Mouse (Mus musculus): Measurements from ENCODE around the gene Tm6sf2.

The Tm6sf2 gene

GRCm38 (mm10) chr8:70089296-70089960, 16.7 kb downstream of the Tm6sf2 start:
- DNase-seq (ENCODE audit: low read depth, low spot score): no peak

- no peak for DNase-seq (ENCODE audit: low read depth, low spot score)
Measured at GRCm38 (mm10) chr8:70092786-70093185, 20.1 kb downstream of the Tm6sf2 start.

DNA sequence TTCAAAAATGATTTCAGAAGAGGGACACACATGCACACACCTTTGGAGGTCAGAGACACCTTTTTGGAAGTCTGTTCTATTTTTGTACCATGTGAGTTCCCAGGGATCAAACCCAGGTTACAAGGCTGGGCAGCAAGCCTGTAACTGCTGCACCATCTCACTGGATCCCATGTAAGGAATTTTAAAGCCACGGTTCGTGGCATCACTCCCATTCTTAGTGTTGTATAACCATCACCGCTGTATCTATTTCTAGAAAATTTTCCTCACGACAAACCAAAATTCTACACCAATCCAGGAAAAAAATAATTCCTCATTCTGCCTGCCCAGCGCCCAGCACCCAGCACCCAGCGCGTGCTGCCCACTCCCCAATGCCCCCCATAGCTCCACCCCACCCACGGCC, 26.6 kb downstream of the Tm6sf2 start:
- DNase-seq (ENCODE audit: low read depth, low spot score): no peak

GRCm38 (mm10) chr8:70100241-70100640, 27.5 kb downstream of the Tm6sf2 start:
- no peak for DNase-seq (ENCODE audit: low read depth, low spot score)

- DNase-seq (ENCODE audit: low read depth, low spot score): no peak
Measured at GRCm38 (mm10) chr8:70104506-70104905, 31.8 kb downstream of the Tm6sf2 start.

DNA sequence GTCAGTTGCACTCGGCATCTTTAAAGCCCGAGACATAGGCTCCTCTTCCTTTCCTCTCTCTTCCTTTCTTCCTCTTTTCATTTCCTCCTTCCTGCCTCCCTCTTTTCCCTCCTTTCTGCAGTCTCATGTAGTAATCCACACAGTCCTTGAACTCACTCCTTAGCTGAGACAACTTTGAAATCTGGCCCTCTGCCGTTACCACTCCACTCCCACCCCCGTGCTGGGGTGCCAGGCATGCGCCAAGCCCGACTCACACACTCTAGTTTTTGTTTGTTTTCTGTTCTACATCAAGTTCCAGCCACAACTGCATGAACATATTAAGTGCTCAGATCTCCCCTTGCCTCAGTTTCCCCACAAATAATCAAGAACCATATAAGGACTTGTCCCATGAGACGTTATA, 32.2 kb downstream of the Tm6sf2 start:
- no peak for DNase-seq (ENCODE audit: low read depth, low spot score)

DNA sequence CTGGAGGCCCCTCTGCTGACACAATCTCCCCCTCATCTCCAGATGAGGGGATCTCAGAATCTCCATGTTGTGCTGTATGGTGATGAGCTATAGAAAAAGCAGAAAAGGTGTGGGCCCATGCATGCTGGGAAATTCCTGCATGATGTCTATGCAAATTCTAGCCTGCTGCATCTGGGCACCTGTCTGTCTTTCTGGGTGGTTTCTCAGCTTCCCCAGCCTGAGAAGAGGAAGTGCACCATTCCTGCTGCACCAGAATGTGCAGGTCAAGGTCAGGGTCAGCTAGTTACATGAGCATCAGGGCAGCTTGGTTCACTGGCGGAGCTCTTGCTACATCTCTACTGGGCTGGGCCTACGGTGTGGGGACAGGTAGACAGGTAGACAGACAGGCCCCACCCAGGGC, 37.7 kb downstream of the Tm6sf2 start:
- DNase-seq (ENCODE audit: low read depth, low spot score): no peak

GRCm38 (mm10) chr8:70111192-70111795, 38.6 kb downstream of the Tm6sf2 start:
- no peak for DNase-seq (ENCODE audit: low read depth, low spot score)

- no peak for DNase-seq (ENCODE audit: low read depth, low spot score)
Measured at GRCm38 (mm10) chr8:70112401-70113016, 39.8 kb downstream of the Tm6sf2 start.

GRCm38 (mm10) chr8:70114488-70114887, 41.8 kb downstream of the Tm6sf2 start:
- no peak for DNase-seq (ENCODE audit: low read depth, low spot score)

DNA sequence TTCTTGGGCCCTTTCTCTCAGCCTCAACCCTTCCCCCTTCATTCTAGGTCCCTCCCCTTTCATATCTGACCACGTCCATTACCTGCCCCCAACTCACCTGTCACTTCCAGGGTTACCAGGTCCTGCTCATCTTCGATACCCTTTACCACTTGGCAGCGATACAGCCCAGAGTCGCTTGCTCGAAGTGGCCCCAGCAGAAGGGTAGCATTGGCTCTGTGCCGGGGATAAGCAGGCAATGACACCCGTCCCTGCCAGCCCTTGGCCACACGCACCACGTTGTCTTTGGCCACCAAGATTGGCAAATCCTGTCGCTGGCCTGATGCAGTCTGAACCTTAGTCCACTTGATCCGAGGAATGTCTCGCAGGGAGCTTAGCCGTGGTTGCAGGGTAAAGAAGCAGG, 42.2 kb downstream of the Tm6sf2 start:
- DNase-seq (ENCODE audit: low read depth, low spot score): no peak

DNA sequence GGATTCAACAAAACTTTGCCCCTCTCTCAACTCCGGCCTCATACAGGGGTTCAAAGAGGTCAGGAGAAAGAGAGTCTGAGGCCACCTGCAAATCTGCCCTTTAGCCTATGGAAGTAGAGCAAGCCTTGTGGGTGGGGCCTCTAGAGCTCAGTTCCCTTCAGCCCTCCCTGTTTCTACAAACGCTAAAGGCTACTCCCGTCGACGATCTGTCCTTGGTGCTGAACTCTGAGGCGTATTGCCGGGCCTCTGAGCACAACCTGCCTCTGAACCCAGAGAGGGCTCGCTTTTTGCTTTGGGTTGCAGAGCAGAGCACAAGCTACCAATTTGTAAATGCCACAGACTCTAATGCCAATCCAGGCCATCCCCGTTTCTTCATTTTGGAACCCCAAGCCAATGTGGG, 44.9 kb downstream of the Tm6sf2 start:
- DNase-seq (ENCODE audit: low read depth, low spot score): no peak

GRCm38 (mm10) chr8:70118726-70119700, 46.3 kb downstream of the Tm6sf2 start:
- DNase-seq (ENCODE audit: low read depth, low spot score): no peak

GRCm38 (mm10) chr8:70120667-70121066, 47.9 kb downstream of the Tm6sf2 start, which contains the start of gene Ncan:
Ncan (minus strand) TSS chr8:70120873.
- no peak for DNase-seq (ENCODE audit: low read depth, low spot score)

GRCm38 (mm10) chr8:70122863-70123262, 50.1 kb downstream of the Tm6sf2 start:
- no peak for DNase-seq (ENCODE audit: low read depth, low spot score)

DNA sequence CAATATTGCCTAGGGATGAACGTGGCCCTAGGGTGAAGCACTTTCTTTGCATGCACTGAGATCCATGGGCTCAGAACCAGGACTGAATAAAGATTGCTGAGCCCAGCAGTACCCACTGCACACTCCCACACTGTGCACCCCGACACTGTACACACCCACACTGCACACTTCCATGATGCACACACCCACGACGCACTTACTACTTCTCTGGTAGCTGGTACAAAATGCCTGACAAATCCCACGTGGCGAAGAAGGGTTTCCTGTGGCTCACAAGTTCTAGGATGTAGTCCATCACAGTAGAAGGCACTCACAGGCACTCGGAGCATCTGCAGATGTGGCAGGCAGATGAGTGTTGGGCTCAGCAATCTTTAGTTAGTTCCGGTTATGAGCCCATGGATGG, 52.3 kb downstream of the Tm6sf2 start:
- DNase-seq (ENCODE audit: low read depth, low spot score): no peak

GRCm38 (mm10) chr8:70128435-70128834, 55.7 kb downstream of the Tm6sf2 start:
- DNase-seq (ENCODE audit: low read depth, low spot score): no peak

DNA sequence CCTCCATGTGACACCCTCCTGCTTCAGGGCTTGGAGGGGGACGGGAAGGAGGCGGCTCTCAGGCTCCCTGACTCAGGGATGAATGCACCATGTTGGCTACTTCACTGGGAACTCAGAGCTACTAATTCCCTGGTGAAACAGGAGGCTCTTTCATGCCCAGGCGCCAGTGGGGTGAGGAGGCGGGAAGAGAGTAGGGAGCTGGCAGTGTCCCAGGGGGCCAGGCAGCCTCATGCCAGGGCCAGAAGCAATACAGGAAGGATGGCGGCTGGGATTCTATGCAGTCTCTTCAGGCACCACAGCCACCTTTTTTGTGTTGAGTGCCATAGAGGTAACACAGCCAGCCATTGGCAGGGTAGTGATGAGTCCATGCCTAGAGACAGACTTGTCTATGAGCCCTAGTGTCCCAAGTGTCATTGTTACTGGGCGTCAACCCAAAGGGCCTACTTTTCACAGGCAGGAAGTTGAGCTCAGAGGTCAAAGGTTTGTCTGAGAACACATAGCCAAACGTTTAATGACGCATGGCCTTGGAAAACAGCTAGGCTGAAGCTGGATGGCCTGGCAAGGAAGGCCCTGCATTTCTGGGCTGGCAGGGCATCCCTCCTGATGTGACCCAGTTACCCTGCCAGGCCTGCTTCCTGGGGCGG, 56.7 kb downstream of the Tm6sf2 start:
- DNase-seq (ENCODE audit: low read depth, low spot score): no peak
